18 mouse cellular contexts compared by ENCODE assay signal in genomic region chr9:54536236-54536635, GRCm38 (mm10). TPM values are rescaled to one million over a fixed set of nuclear protein-coding genes. Genes with fewer than 3 reads are reported as not detected.
DNase-seq lines count a peak whose midpoint lies in the region; ATAC-seq and TF ChIP-seq lines count a peak whose summit lies in the region.
"Had no signal": no experiment of that assay in that cellular context is flagged by ENCODE, and none has a peak within 500 bp of the region (broad histone marks: within the 10 kb centered on the region; RNA-seq: fewer than 3 reads in every experiment).

No protein-coding gene starts in this region.

- no peak overlapping the region for H3K4me2 ChIP-seq in hindbrain, embryonic 15.5 days
- no peak overlapping the region for H3K4me2 ChIP-seq in hindbrain, embryonic 12.5 days (replicated peaks)
- H3K4me2 ChIP-seq in midbrain, embryonic 14.5 days (ENCODE audit: low read length) = no peak overlapping the region
- H3K4me2 ChIP-seq in midbrain, embryonic 11.5 days = no peak overlapping the region
- H3K4me2 ChIP-seq in stomach, postnatal 0 days (replicated peaks; ENCODE audit: low read depth) = no peak overlapping the region
- H3K4me2 ChIP-seq: limb, embryonic 13.5 days had no signal

- TF ChIP-seq EP300 in stomach, postnatal 0 days (optimal IDR thresholded peaks at IDR 0.05) = no peak

- no peaks in the 10 kb centered on the region for H3K9me3 ChIP-seq in hindbrain, embryonic 15.5 days
- no peaks in the 10 kb centered on the region for H3K9me3 ChIP-seq in hindbrain, embryonic 12.5 days (replicated peaks)
- H3K9me3 ChIP-seq in midbrain, embryonic 14.5 days (ENCODE audit: control insufficient read depth, low read length) = no peaks in the 10 kb centered on the region
- H3K9me3 ChIP-seq in midbrain, embryonic 11.5 days (ENCODE audit: control insufficient read depth, low read length) = no peaks in the 10 kb centered on the region
- H3K9me3 ChIP-seq in stomach, postnatal 0 days (ENCODE audit: control insufficient read depth, low read length) = no peaks in the 10 kb centered on the region
- H3K9me3 ChIP-seq: embryonic facial prominence, embryonic 10.5 days; limb, embryonic 13.5 days had no signal

- no peak overlapping the region for H3K4me3 ChIP-seq in hindbrain, embryonic 15.5 days
- H3K4me3 ChIP-seq in hindbrain, embryonic 12.5 days = no peak overlapping the region
- H3K4me3 ChIP-seq in midbrain, embryonic 14.5 days (replicated peaks; ENCODE audit: low read depth, low read length) = no peak overlapping the region
- no peak overlapping the region for H3K4me3 ChIP-seq in midbrain, embryonic 11.5 days (ENCODE audit: low read depth, low read length)
- no peak overlapping the region for H3K4me3 ChIP-seq in stomach, postnatal 0 days (ENCODE audit: low read depth, low read length)
- H3K4me3 ChIP-seq: embryonic facial prominence, embryonic 10.5 days; gastrocnemius, adult 2 months; limb, embryonic 13.5 days; myocyte had no signal

- H3K9ac ChIP-seq in hindbrain, embryonic 15.5 days = no peak overlapping the region
- H3K9ac ChIP-seq in hindbrain, embryonic 12.5 days = no peak overlapping the region
- no peak overlapping the region for H3K9ac ChIP-seq in midbrain, embryonic 14.5 days (replicated peaks; ENCODE audit: low read length)
- H3K9ac ChIP-seq in midbrain, embryonic 11.5 days (ENCODE audit: low read length) = no peak overlapping the region
- H3K9ac ChIP-seq in stomach, postnatal 0 days (ENCODE audit: low read length) = no peak overlapping the region
- H3K9ac ChIP-seq: limb, embryonic 13.5 days had no signal

- no peaks in the 10 kb centered on the region for H3K36me3 ChIP-seq in hindbrain, embryonic 15.5 days
- no peaks in the 10 kb centered on the region for H3K36me3 ChIP-seq in hindbrain, embryonic 12.5 days
- no peaks in the 10 kb centered on the region for H3K36me3 ChIP-seq in midbrain, embryonic 14.5 days (ENCODE audit: control insufficient read depth, insufficient read depth, low read length)
- no peaks in the 10 kb centered on the region for H3K36me3 ChIP-seq in midbrain, embryonic 11.5 days (ENCODE audit: control insufficient read depth, insufficient read depth, low read length)
- H3K36me3 ChIP-seq in stomach, postnatal 0 days (ENCODE audit: control insufficient read depth, insufficient read depth, low read length) = no peaks in the 10 kb centered on the region
- H3K36me3 ChIP-seq: embryonic facial prominence, embryonic 10.5 days; limb, embryonic 13.5 days had no signal

- H3K27ac ChIP-seq in hindbrain, embryonic 15.5 days (replicated peaks) = 0 out of 2 replicates have a peak overlapping the region, but pooled peaks have one; percentile 10
- H3K27ac ChIP-seq in hindbrain, embryonic 12.5 days = no peak overlapping the region
- H3K27ac ChIP-seq in midbrain, embryonic 14.5 days (replicated peaks; ENCODE audit: low read depth, low read length) = no peak overlapping the region
- H3K27ac ChIP-seq in midbrain, embryonic 11.5 days (ENCODE audit: low read depth, low read length) = no peak overlapping the region
- H3K27ac ChIP-seq in stomach, postnatal 0 days (replicated peaks) = no peak overlapping the region
- H3K27ac ChIP-seq: embryonic facial prominence, embryonic 10.5 days; gastrocnemius, adult 2 months; kidney, postnatal 0 days; limb, embryonic 13.5 days had no signal

- no peaks in the 10 kb centered on the region for H3K27me3 ChIP-seq in hindbrain, embryonic 15.5 days
- 0 out of 2 replicates have a peak, but pooled peaks cover 2% of the 10 kb centered on the region for H3K27me3 ChIP-seq in hindbrain, embryonic 12.5 days
- H3K27me3 ChIP-seq in midbrain, embryonic 14.5 days (ENCODE audit: control insufficient read depth, insufficient read depth, low read length) = no peaks in the 10 kb centered on the region
- no peaks in the 10 kb centered on the region; the same call in 1 of the 2 replicates for H3K27me3 ChIP-seq in midbrain, embryonic 11.5 days (ENCODE audit: control insufficient read depth, insufficient read depth, low read length)
- no peaks in the 10 kb centered on the region for H3K27me3 ChIP-seq in stomach, postnatal 0 days (ENCODE audit: control insufficient read depth, insufficient read depth, low read length)
- H3K27me3 ChIP-seq: limb, embryonic 13.5 days had no signal

- no peak for ATAC-seq in cerebellum, adult (ENCODE audit: insufficient number of reproducible peaks, low FRiP score, low TSS enrichment)
- no peak for ATAC-seq in hindbrain, embryonic 15.5 days (ENCODE audit: low FRiP score, low read depth)
- no peak for ATAC-seq in hindbrain, embryonic 12.5 days (ENCODE audit: low FRiP score)
- ATAC-seq in midbrain, embryonic 14.5 days (ENCODE audit: low FRiP score, low TSS enrichment) = no peak
- no peak for ATAC-seq in midbrain, embryonic 11.5 days (ENCODE audit: low FRiP score)
- no peak for ATAC-seq in stomach, postnatal 0 days (ENCODE audit: low FRiP score, low TSS enrichment)
- ATAC-seq: lung, postnatal 0 days had no signal

- peaks cover 28% of the 10 kb centered on the region for H3K4me1 ChIP-seq in hindbrain, embryonic 15.5 days (replicated peaks)
- peaks cover 18% of the 10 kb centered on the region for H3K4me1 ChIP-seq in hindbrain, embryonic 12.5 days
- H3K4me1 ChIP-seq in midbrain, embryonic 14.5 days (ENCODE audit: control insufficient read depth, insufficient read depth, low read length) = peaks cover 8% of the 10 kb centered on the region; the same call in 1 of the 2 replicates
- H3K4me1 ChIP-seq in midbrain, embryonic 11.5 days (ENCODE audit: control insufficient read depth, insufficient read depth, low read length) = no peaks in the 10 kb centered on the region
- H3K4me1 ChIP-seq in stomach, postnatal 0 days (replicated peaks; ENCODE audit: control insufficient read depth, insufficient read depth) = no peaks in the 10 kb centered on the region

- no peak for TF ChIP-seq CTCF in stomach, postnatal 0 days (IDR thresholded peaks at IDR 0.05; ENCODE audit: low read depth)

- DNase-seq in cerebellum, postnatal 14 days = peak; percentile 87 to 88
- DNase-seq in midbrain, embryonic 14.5 days = peak; percentile 51
- DNase-seq in midbrain, embryonic 11.5 days (ENCODE audit: low spot score, missing footprints) = no peak
- DNase-seq in kidney, postnatal 36 days = peak; percentile 41 to 73
- DNase-seq in stomach, postnatal 0 days (ENCODE audit: low spot score) = no peak
- DNase-seq: adrenal gland, postnatal 36 days; B cell, adult 2 months; gastrocnemius, adult 2 months; right cerebral cortex, postnatal 14 days; thymus, adult 18-20 months had no signal

- 52% methylated on average over 7 of the region's 7 CpGs for WGBS in hindbrain, embryonic 15.5 days
- 81% methylated on average over 7 of the region's 7 CpGs for WGBS in hindbrain, embryonic 12.5 days
- 74% methylated on average over 7 of the region's 7 CpGs for WGBS in midbrain, embryonic 14.5 days
- 90% methylated on average over 7 of the region's 7 CpGs for WGBS in midbrain, embryonic 11.5 days
- WGBS in stomach, postnatal 0 days = 79% methylated on average over 7 of the region's 7 CpGs

RNA-seq across cellular contexts. Expression of gene Sh2d7, which starts 2.5 kb away (rescaled TPM):
- polyA plus RNA-seq in hindbrain, embryonic 15.5 days (2015; fragmentation: Nextera tagmentation; extraction: Ambion mirVana) = 0.09 TPM in 1 of 2 replicates, not detected in the other
- polyA plus RNA-seq in hindbrain, embryonic 12.5 days (2016; fragmentation: Nextera tagmentation; extraction: Ambion mirVana) = not detected in 2 replicates
- polyA plus RNA-seq in midbrain, embryonic 14.5 days (2014; fragmentation: Nextera tagmentation; extraction: Ambion mirVana) = not detected in 2 replicates
- not detected in 2 replicates for polyA plus RNA-seq in midbrain, embryonic 11.5 days (2014; fragmentation: Nextera tagmentation; extraction: Ambion mirVana)
- polyA plus RNA-seq in stomach, postnatal 0 days (2015; fragmentation: Nextera tagmentation; extraction: Ambion mirVana) = 0.04 TPM in 2 replicates
- polyA plus RNA-seq: embryonic facial prominence, embryonic 10.5 days; kidney, postnatal 0 days; limb, embryonic 13.5 days; lung, postnatal 0 days; myocyte had no signal

RNA-seq across cellular contexts. Expression of gene Cib2, which starts 23.8 kb away (rescaled TPM):
- polyA plus RNA-seq in hindbrain, embryonic 15.5 days (2015; fragmentation: Nextera tagmentation; extraction: Ambion mirVana) = 61.6 and 62.3 TPM in 2 replicates
- 23.5 and 24.7 TPM in 2 replicates for polyA plus RNA-seq in hindbrain, embryonic 12.5 days (2016; fragmentation: Nextera tagmentation; extraction: Ambion mirVana)
- polyA plus RNA-seq in midbrain, embryonic 14.5 days (2014; fragmentation: Nextera tagmentation; extraction: Ambion mirVana) = 41.5 and 51.7 TPM in 2 replicates
- polyA plus RNA-seq in midbrain, embryonic 11.5 days (2014; fragmentation: Nextera tagmentation; extraction: Ambion mirVana) = 16.8 and 17.9 TPM in 2 replicates
- 6.1 and 7.5 TPM in 2 replicates for polyA plus RNA-seq in stomach, postnatal 0 days (2015; fragmentation: Nextera tagmentation; extraction: Ambion mirVana)

RNA-seq across cellular contexts. Expression of gene Dmxl2, which starts 34.8 kb away (rescaled TPM):
- polyA plus RNA-seq in hindbrain, embryonic 15.5 days (2015; fragmentation: Nextera tagmentation; extraction: Ambion mirVana) = 56.0 and 59.9 TPM in 2 replicates
- 27.1 and 27.7 TPM in 2 replicates for polyA plus RNA-seq in hindbrain, embryonic 12.5 days (2016; fragmentation: Nextera tagmentation; extraction: Ambion mirVana)
- polyA plus RNA-seq in midbrain, embryonic 14.5 days (2014; fragmentation: Nextera tagmentation; extraction: Ambion mirVana) = 64.9 and 71.1 TPM in 2 replicates
- 16.6 and 17.7 TPM in 2 replicates for polyA plus RNA-seq in midbrain, embryonic 11.5 days (2014; fragmentation: Nextera tagmentation; extraction: Ambion mirVana)
- polyA plus RNA-seq in stomach, postnatal 0 days (2015; fragmentation: Nextera tagmentation; extraction: Ambion mirVana) = 1.8 and 2.2 TPM in 2 replicates

RNA-seq across cellular contexts. Expression of gene Idh3a, which starts 49.9 kb away (rescaled TPM):
- 159 and 160 TPM in 2 replicates for polyA plus RNA-seq in hindbrain, embryonic 15.5 days (2015; fragmentation: Nextera tagmentation; extraction: Ambion mirVana)
- polyA plus RNA-seq in hindbrain, embryonic 12.5 days (2016; fragmentation: Nextera tagmentation; extraction: Ambion mirVana) = 101 and 103 TPM in 2 replicates
- 150 and 153 TPM in 2 replicates for polyA plus RNA-seq in midbrain, embryonic 14.5 days (2014; fragmentation: Nextera tagmentation; extraction: Ambion mirVana)
- polyA plus RNA-seq in midbrain, embryonic 11.5 days (2014; fragmentation: Nextera tagmentation; extraction: Ambion mirVana) = 122 and 127 TPM in 2 replicates
- polyA plus RNA-seq in stomach, postnatal 0 days (2015; fragmentation: Nextera tagmentation; extraction: Ambion mirVana) = 105 TPM in 2 replicates

Comparison
In these comparisons a context has a peak if more than half of its experiments do, and no peak if none do; other contexts are left out.
1. DNase-seq: peak in cerebellum, postnatal 14 days (2 of 2), midbrain, embryonic 14.5 days (single experiment) and kidney, postnatal 36 days (2 of 2); none in midbrain, embryonic 11.5 days (single experiment) and stomach, postnatal 0 days (single experiment).